Mouse (Mus musculus) kidney, adult 2 months (tissue): ENCODE results near the gene Gm9903.

ENCODE experiments used
- CTCF ChIP-seq: fragments of 200-500 bp; conservative IDR thresholded peaks from 2 replicates; pipeline ENCODE4 v1.5.1; 2011; ENCODE audit warnings: low read depth, mild to moderate bottlenecking, control low read depth, low read length, moderate library complexity, mixed read lengths; ENCODE audit not compliant: insufficient read depth, insufficient read length
- POLR2A ChIP-seq: fragments of 200-500 bp; IDR thresholded peaks from one replicate; pipeline ENCODE4 v1.6.1; 2011; ENCODE audit warnings: low read depth, low read length, control low read depth

DNA sequence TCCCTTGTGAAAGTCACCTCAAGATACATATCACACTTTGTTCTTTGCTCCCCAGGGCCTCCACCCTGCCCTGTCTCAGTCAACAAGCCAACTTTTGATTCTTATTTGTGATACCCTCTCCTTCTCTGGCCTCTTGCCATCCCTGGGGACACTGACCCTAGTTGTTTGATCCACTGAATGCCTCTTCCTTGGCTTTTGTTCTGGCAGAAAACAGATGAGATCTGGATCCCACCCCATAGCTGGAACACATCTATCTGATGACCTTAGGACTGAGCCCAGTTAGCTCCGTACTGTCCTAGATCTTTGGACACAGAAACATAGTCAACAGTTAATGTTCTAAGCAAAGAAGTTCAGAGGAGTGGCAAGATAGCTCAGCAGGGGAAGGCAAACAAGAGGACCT lies 49.4 kb upstream of the Gm9903 start:
- TF ChIP-seq CTCF (no peak), POLR2A (no peak)
